Mouse (Mus musculus) heart, embryonic 12.5 days (tissue): Measurements from ENCODE around the gene Nup88. TPM values are rescaled to one million over a fixed set of nuclear protein-coding genes. Genes with fewer than 3 reads are reported as not detected.
"Not testable (repeated sequence)": the region's sequence is repeated elsewhere in the genome, so short reads cannot be mapped to it uniquely, and the experiment has no call there.

Experiments
- ATAC-seq: fragments of 200-750 bp; cut with Nextera tagmentation; 2 replicates; pipeline ENCODE4 v1.8.0; 2017; ENCODE audit warnings: moderate TSS enrichment, moderate library complexity; ENCODE audit not compliant: insufficient number of reproducible peaks, low FRiP score
- H3K27ac ChIP-seq: fragments of 300-500 bp; sonication (generic); 2 replicates; pipeline ENCODE4 v1.5.1; 2016; ENCODE audit warnings: mild to moderate bottlenecking, moderate library complexity; ENCODE audit not compliant: poor library complexity, severe bottlenecking
- H3K27me3 ChIP-seq: fragments of 300-500 bp; sonication (generic); replicated peaks from 2 replicates; pipeline ENCODE4 v1.6.1; 2016; ENCODE audit warnings: mild to moderate bottlenecking, moderate library complexity
- H3K36me3 ChIP-seq: fragments of 300-500 bp; sonication (generic); 2 replicates; pipeline ENCODE4 v1.6.1; 2016; ENCODE audit warnings: mild to moderate bottlenecking, moderate library complexity
- H3K4me1 ChIP-seq: fragments of 300-500 bp; sonication (generic); replicated peaks from 2 replicates; pipeline ENCODE4 v1.6.1; 2016; ENCODE audit warnings: mild to moderate bottlenecking
- H3K4me2 ChIP-seq: fragments of 300-500 bp; sonication (generic); 2 replicates; pipeline ENCODE4 v1.6.1; 2016; ENCODE audit warnings: mild to moderate bottlenecking, moderate library complexity
- H3K4me3 ChIP-seq: fragments of 300-500 bp; sonication (generic); 2 replicates; pipeline ENCODE4 v1.5.1; 2016; ENCODE audit warnings: mild to moderate bottlenecking
- H3K9ac ChIP-seq: fragments of 300-500 bp; sonication (generic); 2 replicates; pipeline ENCODE4 v1.6.1; 2016; ENCODE audit warnings: mild to moderate bottlenecking, moderate library complexity
- H3K9me3 ChIP-seq: fragments of 300-500 bp; sonication (generic); replicated peaks from 2 replicates; pipeline ENCODE4 v1.6.1; 2016; ENCODE audit warnings: mild to moderate bottlenecking, moderate library complexity
- WGBS: fragments of 180-500 bp; shearing (Covaris S2); methylation state at CpG from one replicate; pipeline ENCODE4 v1.1.7; 2016; 5-methylcytosine and 5-hydroxymethylcytosine counted together
- polyA plus RNA-seq: library from polyadenylated mRNA; unstranded; fragments of >200 nt; fragmentation: Nextera tagmentation; extraction: Ambion mirVana; gene quantifications from 2 replicates; pipeline ENCODE4 v1.2.1, GENCODE M21; 2016

Gene Nup88
- polyA plus RNA-seq, 1 experiment from 2014 or later = 118 TPM

DNA sequence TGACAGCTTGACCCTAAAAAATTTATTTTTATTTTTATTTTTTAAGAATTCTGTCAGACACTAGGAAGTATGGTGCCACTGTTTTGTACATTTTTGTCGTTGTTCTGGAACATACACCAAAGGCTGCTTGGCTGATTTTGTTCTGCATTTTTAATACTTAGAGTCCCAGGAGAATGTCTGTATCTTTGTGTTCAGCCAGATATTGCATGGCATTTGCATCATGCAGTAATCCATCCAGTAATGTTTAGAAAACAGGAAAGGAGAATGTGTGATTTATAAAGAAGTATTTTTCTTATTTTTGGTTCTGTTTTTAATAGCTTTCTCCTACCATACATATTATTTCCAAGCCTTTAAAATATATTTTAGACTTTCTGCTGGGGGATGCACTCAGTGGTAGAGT is 57.9 kb downstream of the Nup88 start:
- no peak for ATAC-seq
- Histone ChIP-seq H3K9me3 (no peaks in the 10 kb centered on the region), H3K4me2 (no peak overlapping the region), H3K4me1 (no peaks in the 10 kb centered on the region), H3K27me3 (no peaks in the 10 kb centered on the region), H3K4me3 (no peak overlapping the region), H3K36me3 (peaks cover 54% of the 10 kb centered on the region), H3K9ac (no peak overlapping the region), H3K27ac (no peak overlapping the region)
- 96% methylated on average over 1 of the region's 1 CpGs for WGBS

DNA sequence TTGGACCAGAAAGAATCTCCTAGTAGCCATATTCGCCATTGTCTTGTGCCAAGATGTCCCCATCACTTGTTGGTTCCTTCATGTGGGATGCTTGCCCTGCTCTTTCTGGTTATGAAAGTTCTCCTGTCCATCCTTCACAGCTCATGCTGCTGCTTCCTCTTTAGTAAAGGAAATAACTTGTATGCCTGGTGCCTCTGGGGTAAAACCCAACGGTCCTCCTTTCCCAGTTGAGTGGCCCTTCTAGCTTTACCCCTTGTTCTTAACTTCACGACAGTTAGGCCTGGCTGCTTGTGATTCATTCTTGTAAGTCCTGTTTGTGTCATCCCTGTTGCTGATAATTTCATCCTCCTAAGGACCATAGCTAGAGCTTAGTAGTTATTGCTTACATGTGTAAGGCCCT is 58.5 kb downstream of the Nup88 start:
- no peak for ATAC-seq
- 91% methylated on average over 3 of the region's 3 CpGs for WGBS
- no peaks in the 10 kb centered on the region for H3K4me1 ChIP-seq

DNA sequence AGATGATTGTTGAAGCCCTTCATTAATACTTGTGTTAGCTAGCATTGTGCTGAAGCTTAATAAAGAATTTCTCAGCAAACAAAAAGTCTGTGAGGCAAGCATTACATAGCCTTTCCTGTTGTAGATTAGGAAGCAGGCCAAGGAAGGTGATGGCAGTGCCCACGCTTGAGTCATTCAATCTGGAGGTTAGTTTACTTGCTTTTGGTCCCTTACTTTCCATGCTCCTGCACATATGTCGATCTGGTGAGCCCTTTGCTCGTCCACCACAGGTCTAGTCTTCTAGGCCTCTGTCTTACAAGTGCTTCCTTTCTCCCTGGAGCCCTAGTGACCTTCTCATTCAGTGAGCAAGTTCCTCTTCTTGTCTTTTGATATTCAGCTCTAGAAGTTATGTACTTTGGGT is 63.1 kb downstream of the Nup88 start:
- H3K36me3 ChIP-seq = peaks cover 54% of the 10 kb centered on the region
- no peak overlapping the region for H3K9ac ChIP-seq
- H3K9me3 ChIP-seq = no peaks in the 10 kb centered on the region
- H3K27ac ChIP-seq = no peak overlapping the region
- no peak overlapping the region for H3K4me2 ChIP-seq
- H3K4me3 ChIP-seq = no peak overlapping the region
- H3K4me1 ChIP-seq = no peaks in the 10 kb centered on the region
- H3K27me3 ChIP-seq = no peaks in the 10 kb centered on the region
- 82% methylated on average over 3 of the region's 3 CpGs for WGBS
- ATAC-seq = no peak

More for the DNA sequence above, 58.5 kb downstream of the Nup88 start:
- H3K9ac ChIP-seq = no peak overlapping the region
- no peak overlapping the region for H3K4me3 ChIP-seq
- no peaks in the 10 kb centered on the region for H3K9me3 ChIP-seq
- peaks cover 54% of the 10 kb centered on the region for H3K36me3 ChIP-seq
- no peak overlapping the region for H3K27ac ChIP-seq
- H3K27me3 ChIP-seq = no peaks in the 10 kb centered on the region
- no peak overlapping the region for H3K4me2 ChIP-seq

DNA sequence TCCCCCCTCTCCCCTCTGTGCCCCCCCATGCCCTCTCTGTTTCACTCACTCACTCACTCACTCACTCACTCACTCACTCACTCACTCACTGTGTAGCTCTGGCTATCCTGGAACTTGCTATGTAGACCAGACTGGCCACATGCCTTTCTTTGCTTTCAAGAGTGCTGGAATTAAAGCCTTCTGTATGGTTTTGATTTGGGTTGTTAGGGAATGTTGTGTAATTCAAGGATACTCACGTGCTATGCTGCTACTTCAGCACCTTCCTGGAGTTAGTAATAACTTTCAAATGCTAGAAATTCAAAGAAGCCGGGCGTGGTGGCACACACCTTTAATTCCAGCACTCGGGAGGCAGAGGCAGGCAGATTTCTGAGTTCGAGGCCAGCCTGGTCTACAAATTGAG is 71.6 kb downstream of the Nup88 start:
- WGBS = 96% methylated on average over 5 of the region's 5 CpGs
- not testable (repeated sequence) for H3K4me1 ChIP-seq, H3K4me2 ChIP-seq, H3K9me3 ChIP-seq, H3K27ac ChIP-seq, H3K9ac ChIP-seq, ATAC-seq, H3K27me3 ChIP-seq, H3K4me3 ChIP-seq
- peaks cover 43% of the 10 kb centered on the region for H3K36me3 ChIP-seq

DNA sequence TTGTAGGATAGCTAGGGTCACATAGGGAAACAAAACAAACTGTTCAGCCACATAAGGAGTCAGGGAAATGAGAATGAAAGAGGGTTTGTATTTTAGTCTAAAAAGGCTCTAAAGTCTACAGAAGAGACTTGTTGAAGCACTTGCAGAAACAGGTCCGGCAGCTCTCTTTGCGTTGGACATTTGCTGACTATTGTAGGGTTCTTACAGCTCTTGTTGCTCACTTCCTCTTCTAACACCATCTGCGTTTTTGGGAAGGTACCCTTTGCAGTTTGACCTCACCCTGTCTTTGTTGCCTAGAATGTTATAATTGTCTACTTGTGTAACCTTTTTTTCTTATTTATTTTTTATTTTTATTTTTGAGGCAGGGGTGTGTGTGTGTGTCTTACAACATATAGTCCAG is 72.1 kb downstream of the Nup88 start:
- H3K36me3 ChIP-seq = peaks cover 41% of the 10 kb centered on the region
- ATAC-seq = no peak

More for the DNA sequence above, 72.1 kb downstream of the Nup88 start:
- H3K27me3 ChIP-seq = no peaks in the 10 kb centered on the region
- H3K9ac ChIP-seq = no peak overlapping the region
- no peak overlapping the region for H3K27ac ChIP-seq
- no peak overlapping the region for H3K4me3 ChIP-seq
- H3K4me2 ChIP-seq = no peak overlapping the region
- no peaks in the 10 kb centered on the region for H3K9me3 ChIP-seq
- WGBS = 92% methylated on average over 3 of the region's 3 CpGs
- H3K4me1 ChIP-seq = no peaks in the 10 kb centered on the region

Other genes with a start within 250 kb of the Nup88 start
- gene Zfp3, start 205.8 kb downstream of the Nup88 start, polyA plus RNA-seq = 7.3 and 8.3 TPM in 2 replicates
- not detected in 2 replicates for gene Scimp, start 157.4 kb downstream of the Nup88 start, polyA plus RNA-seq
- gene Rabep1, start 125.2 kb downstream of the Nup88 start, polyA plus RNA-seq = 33.3 and 35.1 TPM in 2 replicates
- 49.0 and 51.2 TPM in 2 replicates for gene Rpain, start 240 bp upstream of the Nup88 start, polyA plus RNA-seq
- 293 and 299 TPM in 2 replicates for gene C1qbp, start 13.1 kb upstream of the Nup88 start, polyA plus RNA-seq
- 18.8 and 20.1 TPM in 2 replicates for gene Dhx33, start 34.5 kb upstream of the Nup88 start, polyA plus RNA-seq
- 25.5 and 27.3 TPM in 2 replicates for gene Mis12, start 49.6 kb upstream of the Nup88 start, polyA plus RNA-seq
- gene Derl2, start 49.9 kb upstream of the Nup88 start, polyA plus RNA-seq = 35.2 and 40.9 TPM in 2 replicates
- 42.9 and 44.4 TPM in 2 replicates for gene 6330403K07Rik, start 63.5 kb upstream of the Nup88 start, polyA plus RNA-seq
- gene Nlrp1a, start 174.7 kb upstream of the Nup88 start, polyA plus RNA-seq = not detected in 2 replicates